Mouse (Mus musculus): ENCODE measurements around the gene Thrap3. TPM values are rescaled to one million over a fixed set of nuclear protein-coding genes. Genes with fewer than 3 reads are reported as not detected.
A peak's percentile ranks its signal among the peaks of the same experiment; 100 is the strongest.

Gene Thrap3
- total RNA-seq, 1 experiment from 2014 or later, result 515 TPM

GRCm38 (mm10) chr4:126132636-126133264 is 69.8 kb downstream of the Thrap3 start:
- ATAC-seq (replicated peaks in 1 of 2; ENCODE audit: insufficient read depth in 1 of 2, low FRiP score in 2 of 2, low TSS enrichment in 1 of 2, low read depth in 1 of 2, poor library complexity in 2 of 2, severe bottlenecking in 2 of 2), result no peak

GRCm38 (mm10) chr4:126131290-126132121 is 71.1 kb downstream of the Thrap3 start:
- peak; percentile 91 to 94 for ATAC-seq (replicated peaks in 1 of 2; ENCODE audit: insufficient read depth in 1 of 2, low FRiP score in 2 of 2, low TSS enrichment in 1 of 2, low read depth in 1 of 2, poor library complexity in 2 of 2, severe bottlenecking in 2 of 2)

GRCm38 (mm10) chr4:126130502-126130901 is 72.1 kb downstream of the Thrap3 start:
- no peak for ATAC-seq (replicated peaks in 1 of 2; ENCODE audit: insufficient read depth in 1 of 2, low FRiP score in 2 of 2, low TSS enrichment in 1 of 2, low read depth in 1 of 2, poor library complexity in 2 of 2, severe bottlenecking in 2 of 2)

- ATAC-seq (replicated peaks in 1 of 2; ENCODE audit: insufficient read depth in 1 of 2, low FRiP score in 2 of 2, low TSS enrichment in 1 of 2, low read depth in 1 of 2, poor library complexity in 2 of 2, severe bottlenecking in 2 of 2), result no peak
Observed at GRCm38 (mm10) chr4:126123309-126124040, 79.1 kb downstream of the Thrap3 start.

GRCm38 (mm10) chr4:126120506-126120905 is 82.1 kb downstream of the Thrap3 start:
- ATAC-seq (replicated peaks in 1 of 2; ENCODE audit: insufficient read depth in 1 of 2, low FRiP score in 2 of 2, low TSS enrichment in 1 of 2, low read depth in 1 of 2, poor library complexity in 2 of 2, severe bottlenecking in 2 of 2), result no peak

GRCm38 (mm10) chr4:126120052-126120451 is 82.5 kb downstream of the Thrap3 start:
- no peak for ATAC-seq (replicated peaks in 1 of 2; ENCODE audit: insufficient read depth in 1 of 2, low FRiP score in 2 of 2, low TSS enrichment in 1 of 2, low read depth in 1 of 2, poor library complexity in 2 of 2, severe bottlenecking in 2 of 2)

GRCm38 (mm10) chr4:126119051-126119450 is 83.5 kb downstream of the Thrap3 start:
- ATAC-seq (replicated peaks in 1 of 2; ENCODE audit: insufficient read depth in 1 of 2, low FRiP score in 2 of 2, low TSS enrichment in 1 of 2, low read depth in 1 of 2, poor library complexity in 2 of 2, severe bottlenecking in 2 of 2), result no peak

GRCm38 (mm10) chr4:126118651-126119050 is 83.9 kb downstream of the Thrap3 start:
- no peak for ATAC-seq (replicated peaks in 1 of 2; ENCODE audit: insufficient read depth in 1 of 2, low FRiP score in 2 of 2, low TSS enrichment in 1 of 2, low read depth in 1 of 2, poor library complexity in 2 of 2, severe bottlenecking in 2 of 2)

GRCm38 (mm10) chr4:126117116-126117515 is 85.4 kb downstream of the Thrap3 start:
- no peak for ATAC-seq (replicated peaks in 1 of 2; ENCODE audit: insufficient read depth in 1 of 2, low FRiP score in 2 of 2, low TSS enrichment in 1 of 2, low read depth in 1 of 2, poor library complexity in 2 of 2, severe bottlenecking in 2 of 2)

- ATAC-seq (replicated peaks in 1 of 2; ENCODE audit: insufficient read depth in 1 of 2, low FRiP score in 2 of 2, low TSS enrichment in 1 of 2, low read depth in 1 of 2, poor library complexity in 2 of 2, severe bottlenecking in 2 of 2), result no peak
Observed at GRCm38 (mm10) chr4:126115871-126116521, 86.6 kb downstream of the Thrap3 start.

GRCm38 (mm10) chr4:126115411-126115810 is 87.1 kb downstream of the Thrap3 start:
- ATAC-seq (replicated peaks in 1 of 2; ENCODE audit: insufficient read depth in 1 of 2, low FRiP score in 2 of 2, low TSS enrichment in 1 of 2, low read depth in 1 of 2, poor library complexity in 2 of 2, severe bottlenecking in 2 of 2), result no peak

Other genes with a start within 250 kb of the Thrap3 start
- gene Csf3r, start 178.2 kb downstream of the Thrap3 start, total RNA-seq (2017), result 73.0 and 84.2 TPM in 2 replicates
- 46.5 and 48.0 TPM in 2 replicates for gene Mrps15, start 155.8 kb downstream of the Thrap3 start, total RNA-seq (2017)
- gene Oscp1, start 144.2 kb downstream of the Thrap3 start, total RNA-seq (2017), result 10.3 and 25.2 TPM in 2 replicates
- 18.5 and 19.1 TPM in 2 replicates for gene Lsm10, start 106.1 kb downstream of the Thrap3 start, total RNA-seq (2017)
- 6.6 and 16.1 TPM in 2 replicates for gene Stk40, start 98.8 kb downstream of the Thrap3 start, total RNA-seq (2017)
- 1.7 and 3.3 TPM in 2 replicates for gene Eva1b, start 55.0 kb downstream of the Thrap3 start, total RNA-seq (2017)
- 0.89 and 2.4 TPM in 2 replicates for gene Sh3d21, start 39.3 kb downstream of the Thrap3 start, total RNA-seq (2017)
- gene Map7d1, start 53.6 kb upstream of the Thrap3 start, total RNA-seq (2017), result 28.5 and 40.6 TPM in 2 replicates
- 39.9 and 58.4 TPM in 2 replicates for gene Trappc3, start 59.6 kb upstream of the Thrap3 start, total RNA-seq (2017)
- gene Col8a2, start 84.0 kb upstream of the Thrap3 start, total RNA-seq (2017), result not detected in 2 replicates
- 27.8 and 30.4 TPM in 2 replicates for gene Adprhl2, start 118.9 kb upstream of the Thrap3 start, total RNA-seq (2017)
- gene Tekt2, start 122.9 kb upstream of the Thrap3 start, total RNA-seq (2017), result not detected in 2 replicates
- 7.5 and 13.1 TPM in 2 replicates for gene Ago3, start 226.8 kb upstream of the Thrap3 start, total RNA-seq (2017)

Measured in hematopoietic stem cell, adult 5-6 weeks (primary cell).